Mouse (Mus musculus): ENCODE measurements around the gene Kcnip1. TPM values are rescaled to one million over a fixed set of nuclear protein-coding genes. Genes with fewer than 3 reads are reported as not detected.
A peak's percentile ranks its signal among the peaks of the same experiment; 100 is the strongest.

The Kcnip1 gene
- polyA plus RNA-seq, 1 experiment from 2014 or later, result 1.1 TPM

GRCm38 (mm10) chr11:33944786-33945328, 48.1 kb downstream of the Kcnip1 start:
- H3K36me3 ChIP-seq (ENCODE audit: insufficient read depth, low read length), result no peaks in the 10 kb centered on the region
- H3K4me3 ChIP-seq (ENCODE audit: low read length), result no peak overlapping the region
- no peaks in the 10 kb centered on the region for H3K9me3 ChIP-seq (ENCODE audit: low read length)
- H3K4me2 ChIP-seq (replicated peaks; ENCODE audit: low read depth, low read length), result no peak overlapping the region
- 86% methylated on average over 9 of the region's 9 CpGs for WGBS
- no peaks in the 10 kb centered on the region for H3K4me1 ChIP-seq (ENCODE audit: insufficient read depth, low read length)
- H3K27me3 ChIP-seq (ENCODE audit: insufficient read depth, low read length), result no peaks in the 10 kb centered on the region
- no peak overlapping the region for H3K27ac ChIP-seq (ENCODE audit: low read length)
- no peak overlapping the region for H3K9ac ChIP-seq (replicated peaks; ENCODE audit: low read length)
- no peak for ATAC-seq (ENCODE audit: low FRiP score, low TSS enrichment)

- ATAC-seq (ENCODE audit: low FRiP score, low TSS enrichment), result no peak
- H3K36me3 ChIP-seq (ENCODE audit: insufficient read depth, low read length), result no peaks in the 10 kb centered on the region
- H3K4me2 ChIP-seq (replicated peaks; ENCODE audit: low read depth, low read length), result no peak overlapping the region
- H3K27me3 ChIP-seq (ENCODE audit: insufficient read depth, low read length), result no peaks in the 10 kb centered on the region
- no peak overlapping the region for H3K27ac ChIP-seq (ENCODE audit: low read length)
- no peak overlapping the region for H3K4me3 ChIP-seq (ENCODE audit: low read length)
- H3K9ac ChIP-seq (replicated peaks; ENCODE audit: low read length), result no peak overlapping the region
- WGBS, result 65% methylated on average over 4 of the region's 4 CpGs
- H3K9me3 ChIP-seq (ENCODE audit: low read length), result no peaks in the 10 kb centered on the region
- no peaks in the 10 kb centered on the region for H3K4me1 ChIP-seq (ENCODE audit: insufficient read depth, low read length)
Measured at GRCm38 (mm10) chr11:33944067-33944785, 48.7 kb downstream of the Kcnip1 start.

GRCm38 (mm10) chr11:33943565-33943964, 49.4 kb downstream of the Kcnip1 start:
- Histone ChIP-seq H3K4me2 (replicated peaks; ENCODE audit: low read depth, low read length) (no peak overlapping the region), H3K4me3 (ENCODE audit: low read length) (no peak overlapping the region), H3K27ac (ENCODE audit: low read length) (no peak overlapping the region), H3K9me3 (ENCODE audit: low read length) (no peaks in the 10 kb centered on the region), H3K36me3 (ENCODE audit: insufficient read depth, low read length) (no peaks in the 10 kb centered on the region), H3K9ac (replicated peaks; ENCODE audit: low read length) (no peak overlapping the region), H3K4me1 (ENCODE audit: insufficient read depth, low read length) (no peaks in the 10 kb centered on the region), H3K27me3 (ENCODE audit: insufficient read depth, low read length) (no peaks in the 10 kb centered on the region)
- 81% methylated on average over 1 of the region's 1 CpGs for WGBS
- ATAC-seq (ENCODE audit: low FRiP score, low TSS enrichment), result no peak

- Histone ChIP-seq H3K27ac (ENCODE audit: low read length) (no peak overlapping the region), H3K4me1 (ENCODE audit: insufficient read depth, low read length) (no peaks in the 10 kb centered on the region), H3K36me3 (ENCODE audit: insufficient read depth, low read length) (no peaks in the 10 kb centered on the region), H3K9me3 (ENCODE audit: low read length) (no peaks in the 10 kb centered on the region), H3K4me3 (ENCODE audit: low read length) (no peak overlapping the region), H3K27me3 (ENCODE audit: insufficient read depth, low read length) (no peaks in the 10 kb centered on the region), H3K9ac (replicated peaks; ENCODE audit: low read length) (no peak overlapping the region), H3K4me2 (replicated peaks; ENCODE audit: low read depth, low read length) (no peak overlapping the region)
- 71% methylated on average over 4 of the region's 4 CpGs for WGBS
- ATAC-seq (ENCODE audit: low FRiP score, low TSS enrichment), result no peak
Measured at GRCm38 (mm10) chr11:33939456-33940113, 53.4 kb downstream of the Kcnip1 start.

- no peaks in the 10 kb centered on the region for H3K4me1 ChIP-seq (ENCODE audit: insufficient read depth, low read length)
- 44% methylated on average over 7 of the region's 7 CpGs for WGBS
Measured at GRCm38 (mm10) chr11:33938561-33939274, 54.2 kb downstream of the Kcnip1 start.

GRCm38 (mm10) chr11:33937641-33938040, 55.3 kb downstream of the Kcnip1 start:
- no peaks in the 10 kb centered on the region for H3K36me3 ChIP-seq (ENCODE audit: insufficient read depth, low read length)
- peaks cover 2% of the 10 kb centered on the region; the same call in 1 of the 2 replicates for H3K4me1 ChIP-seq (ENCODE audit: insufficient read depth, low read length)
- no peak overlapping the region for H3K4me3 ChIP-seq (ENCODE audit: low read length)
- no peak for ATAC-seq (ENCODE audit: low FRiP score, low TSS enrichment)
- no peak overlapping the region for H3K27ac ChIP-seq (ENCODE audit: low read length)
- H3K9ac ChIP-seq (replicated peaks; ENCODE audit: low read length), result no peak overlapping the region
- H3K27me3 ChIP-seq (ENCODE audit: insufficient read depth, low read length), result no peaks in the 10 kb centered on the region
- 73% methylated on average over 8 of the region's 8 CpGs for WGBS
- H3K4me2 ChIP-seq (replicated peaks; ENCODE audit: low read depth, low read length), result no peak overlapping the region
- H3K9me3 ChIP-seq (ENCODE audit: low read length), result no peaks in the 10 kb centered on the region

More at GRCm38 (mm10) chr11:33938561-33939274, 54.2 kb downstream of the Kcnip1 start:
- Histone ChIP-seq H3K36me3 (ENCODE audit: insufficient read depth, low read length) (no peaks in the 10 kb centered on the region), H3K27ac (ENCODE audit: low read length) (no peak overlapping the region), H3K4me2 (replicated peaks; ENCODE audit: low read depth, low read length) (no peak overlapping the region), H3K27me3 (ENCODE audit: insufficient read depth, low read length) (no peaks in the 10 kb centered on the region), H3K9me3 (ENCODE audit: low read length) (no peaks in the 10 kb centered on the region), H3K9ac (replicated peaks; ENCODE audit: low read length) (no peak overlapping the region), H3K4me3 (ENCODE audit: low read length) (no peak overlapping the region)
- ATAC-seq (ENCODE audit: low FRiP score, low TSS enrichment), result no peak; the same call in 1 of the 2 replicates

- 71% methylated on average over 9 of the region's 9 CpGs for WGBS
- H3K9me3 ChIP-seq (ENCODE audit: low read length), result no peaks in the 10 kb centered on the region
- no peak for ATAC-seq (ENCODE audit: low FRiP score, low TSS enrichment)
- H3K9ac ChIP-seq (replicated peaks; ENCODE audit: low read length), result no peak overlapping the region
- H3K4me3 ChIP-seq (ENCODE audit: low read length), result no peak overlapping the region
- H3K4me1 ChIP-seq (ENCODE audit: insufficient read depth, low read length), result peaks cover 9% of the 10 kb centered on the region; the same call in 1 of the 2 replicates
- H3K27me3 ChIP-seq (ENCODE audit: insufficient read depth, low read length), result no peaks in the 10 kb centered on the region
- no peak overlapping the region for H3K4me2 ChIP-seq (replicated peaks; ENCODE audit: low read depth, low read length)
- no peak overlapping the region for H3K27ac ChIP-seq (ENCODE audit: low read length)
- H3K36me3 ChIP-seq (ENCODE audit: insufficient read depth, low read length), result no peaks in the 10 kb centered on the region
Measured at GRCm38 (mm10) chr11:33934286-33934685, 58.7 kb downstream of the Kcnip1 start.

GRCm38 (mm10) chr11:33932386-33933111, 60.4 kb downstream of the Kcnip1 start:
- H3K4me1 ChIP-seq (ENCODE audit: insufficient read depth, low read length), result peaks cover 13% of the 10 kb centered on the region; the same call in 1 of the 2 replicates
- no peaks in the 10 kb centered on the region for H3K9me3 ChIP-seq (ENCODE audit: low read length)
- H3K4me2 ChIP-seq (replicated peaks; ENCODE audit: low read depth, low read length), result peak overlapping the region; percentile 41
- ATAC-seq (ENCODE audit: low FRiP score, low TSS enrichment), result peak; percentile 60; the same call in 1 of the 2 replicates
- H3K27me3 ChIP-seq (ENCODE audit: insufficient read depth, low read length), result no peaks in the 10 kb centered on the region
- peak overlapping the region; percentile 17; the same call in 1 of the 2 replicates for H3K4me3 ChIP-seq (ENCODE audit: low read length)
- H3K9ac ChIP-seq (replicated peaks; ENCODE audit: low read length), result no peak overlapping the region
- peak overlapping the region; percentile 28; the same call in 1 of the 2 replicates for H3K27ac ChIP-seq (ENCODE audit: low read length)
- WGBS, result 30% methylated on average over 18 of the region's 18 CpGs
- no peaks in the 10 kb centered on the region for H3K36me3 ChIP-seq (ENCODE audit: insufficient read depth, low read length)

GRCm38 (mm10) chr11:33931836-33932385, 61.0 kb downstream of the Kcnip1 start:
- ATAC-seq (ENCODE audit: low FRiP score, low TSS enrichment), result peak; percentile 65; the same call in 1 of the 2 replicates
- peak overlapping the region; percentile 17; the same call in 1 of the 2 replicates for H3K4me3 ChIP-seq (ENCODE audit: low read length)

More at GRCm38 (mm10) chr11:33931836-33932385, 61.0 kb downstream of the Kcnip1 start:
- peaks cover 13% of the 10 kb centered on the region; the same call in 1 of the 2 replicates for H3K4me1 ChIP-seq (ENCODE audit: insufficient read depth, low read length)
- H3K36me3 ChIP-seq (ENCODE audit: insufficient read depth, low read length), result no peaks in the 10 kb centered on the region
- H3K9ac ChIP-seq (replicated peaks; ENCODE audit: low read length), result no peak overlapping the region
- H3K9me3 ChIP-seq (ENCODE audit: low read length), result no peaks in the 10 kb centered on the region
- H3K27me3 ChIP-seq (ENCODE audit: insufficient read depth, low read length), result no peaks in the 10 kb centered on the region
- no peak overlapping the region for H3K27ac ChIP-seq (ENCODE audit: low read length)
- 8% methylated on average over 8 of the region's 10 CpGs for WGBS
- H3K4me2 ChIP-seq (replicated peaks; ENCODE audit: low read depth, low read length), result peak overlapping the region; percentile 41

Measured in kidney, embryonic 16.5 days (tissue).